Mouse (Mus musculus): ENCODE measurements around the gene Gpatch1.

The Gpatch1 gene

GRCm38 (mm10) chr7:35317729-35318609, at the start of gene Gpatch1:
TSS of gene Gpatch1 (minus strand) at chr7:35318440.
- CTCF ChIA-PET, result interaction anchor here (0.5 kb wide), 1 partner anchor 75 kb away, joined by 10 read pairs; no protein-coding TSS in a partner anchor

GRCm38 (mm10) chr7:35365161-35365910, 47.1 kb upstream of the Gpatch1 start:
- CTCF ChIA-PET, result no interaction called here

GRCm38 (mm10) chr7:35362868-35363267, 44.6 kb upstream of the Gpatch1 start:
- CTCF ChIA-PET, result no interaction called here

- CTCF ChIA-PET, result no interaction called here
These were observed 44.0 kb upstream of the Gpatch1 start for GRCm38 (mm10) chr7:35362253-35362652.

- CTCF ChIA-PET, result no interaction called here
These were observed 39.4 kb upstream of the Gpatch1 start for GRCm38 (mm10) chr7:35357621-35358020.

- CTCF ChIA-PET, result no interaction called here
These were observed 37.1 kb upstream of the Gpatch1 start for GRCm38 (mm10) chr7:35355303-35355872.

- CTCF ChIA-PET, result no interaction called here
These were observed 35.1 kb upstream of the Gpatch1 start for GRCm38 (mm10) chr7:35353306-35353705.

- CTCF ChIA-PET, result no interaction called here
These were observed 32.9 kb upstream of the Gpatch1 start for GRCm38 (mm10) chr7:35351155-35351554.

- CTCF ChIA-PET, result no interaction called here
These were observed 31.8 kb upstream of the Gpatch1 start for GRCm38 (mm10) chr7:35349886-35350684.

- CTCF ChIA-PET, result no interaction called here
These were observed 30.8 kb upstream of the Gpatch1 start for GRCm38 (mm10) chr7:35349022-35349421.

GRCm38 (mm10) chr7:35347918-35348700, 29.9 kb upstream of the Gpatch1 start:
- CTCF ChIA-PET, result no interaction called here

GRCm38 (mm10) chr7:35344785-35345330, 26.6 kb upstream of the Gpatch1 start:
- CTCF ChIA-PET, result no interaction called here

- CTCF ChIA-PET, result no interaction called here
These were observed 24.3 kb upstream of the Gpatch1 start for GRCm38 (mm10) chr7:35342498-35342897.

GRCm38 (mm10) chr7:35341282-35341681, 23.0 kb upstream of the Gpatch1 start:
- CTCF ChIA-PET, result no interaction called here

GRCm38 (mm10) chr7:35340196-35340595, 22.0 kb upstream of the Gpatch1 start:
- CTCF ChIA-PET, result no interaction called here

GRCm38 (mm10) chr7:35334527-35335452, 16.6 kb upstream of the Gpatch1 start:
- CTCF ChIA-PET, result no interaction called here

GRCm38 (mm10) chr7:35333692-35334526, 15.7 kb upstream of the Gpatch1 start, which contains the start of gene Rhpn2:
TSS of gene Rhpn2 (plus strand) at chr7:35334170.
- CTCF ChIA-PET, result no interaction called here

- CTCF ChIA-PET, result no interaction called here
These were observed 15.0 kb upstream of the Gpatch1 start for GRCm38 (mm10) chr7:35333231-35333651.

GRCm38 (mm10) chr7:35331590-35331989, 13.3 kb upstream of the Gpatch1 start:
- CTCF ChIA-PET, result no interaction called here

All from spleen, embryonic (tissue).